Mouse (Mus musculus) liver, adult 2 months (tissue): ENCODE measurements around the gene Gm20388.

Source experiments
- CTCF ChIP-seq: fragments of 200-500 bp; IDR thresholded peaks from 2 replicates; pipeline ENCODE4 v1.5.1; 2011; ENCODE audit warnings: low read depth, low read length, control low read depth
- POLR2A ChIP-seq: fragments of 200-500 bp; IDR thresholded peaks from 2 replicates; pipeline ENCODE4 v1.6.1; 2011; ENCODE audit warnings: low read length, control low read depth; ENCODE audit not compliant: insufficient read depth; ENCODE audit errors: extremely low read depth

DNA sequence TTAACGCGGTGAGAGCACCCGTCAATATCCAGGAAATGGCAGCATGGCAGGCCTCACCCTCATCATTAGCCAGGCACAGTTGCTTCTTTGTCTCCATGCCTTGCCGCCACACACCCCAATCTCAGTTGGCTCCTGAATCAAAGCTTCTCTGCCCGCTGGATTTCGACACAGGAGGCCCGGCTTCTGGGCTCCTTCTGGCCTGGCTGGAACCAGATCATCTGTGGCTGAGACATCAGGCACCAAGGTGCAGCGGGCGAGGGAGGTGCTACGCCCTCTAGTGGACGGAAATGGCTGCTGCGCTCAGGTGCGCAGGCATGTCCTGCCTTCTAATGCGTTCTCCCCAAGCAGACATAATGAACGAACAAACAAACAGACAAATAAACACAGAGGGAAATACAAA, 1302.6 kb downstream of the Gm20388 start:
- TF ChIP-seq CTCF: peak; percentile 77
- TF ChIP-seq POLR2A: no peak
